Mouse (Mus musculus): ENCODE results near the gene Fam181a.

The Fam181a gene

GRCm38 (mm10) chr12:103310744-103311267 is at the start of gene Fam181a:
Gene Fam181a, plus strand, starts transcription at chr12:103310975.
- no peak for DNase-seq

- DNase-seq, result peak; percentile 36
Measured at GRCm38 (mm10) chr12:103262017-103262865, 48.5 kb upstream of the Fam181a start.

- no peak for DNase-seq
Measured at GRCm38 (mm10) chr12:103266605-103267004, 44.2 kb upstream of the Fam181a start.

- no peak for DNase-seq
Measured at GRCm38 (mm10) chr12:103272176-103272575, 38.6 kb upstream of the Fam181a start.

- DNase-seq, result no peak
Measured at GRCm38 (mm10) chr12:103273051-103273450, 37.7 kb upstream of the Fam181a start.

- no peak for DNase-seq
Measured at GRCm38 (mm10) chr12:103273732-103274131, 37.0 kb upstream of the Fam181a start.

- no peak for DNase-seq
Measured at GRCm38 (mm10) chr12:103276422-103276821, 34.4 kb upstream of the Fam181a start.

GRCm38 (mm10) chr12:103281491-103281890 is 29.3 kb upstream of the Fam181a start:
- DNase-seq, result no peak

GRCm38 (mm10) chr12:103281912-103282311 is 28.9 kb upstream of the Fam181a start:
- DNase-seq, result peak; percentile 49

GRCm38 (mm10) chr12:103282936-103283335 is 27.8 kb upstream of the Fam181a start:
- DNase-seq, result no peak

- no peak for DNase-seq
Measured at GRCm38 (mm10) chr12:103283411-103283810, 27.4 kb upstream of the Fam181a start.

- no peak for DNase-seq
Measured at GRCm38 (mm10) chr12:103287276-103287675, 23.5 kb upstream of the Fam181a start.

- no peak for DNase-seq
Measured at GRCm38 (mm10) chr12:103292366-103292765, 18.4 kb upstream of the Fam181a start.

GRCm38 (mm10) chr12:103296292-103296691 is 14.5 kb upstream of the Fam181a start:
- no peak for DNase-seq

- no peak for DNase-seq
Measured at GRCm38 (mm10) chr12:103300493-103300892, 10.3 kb upstream of the Fam181a start.

- DNase-seq, result peak; percentile 74
Measured at GRCm38 (mm10) chr12:103301645-103302044, 9.1 kb upstream of the Fam181a start.

GRCm38 (mm10) chr12:103302960-103303359 is 7.8 kb upstream of the Fam181a start:
- DNase-seq, result no peak

- DNase-seq, result peak; percentile 36
Measured at GRCm38 (mm10) chr12:103306224-103306623, 4.6 kb upstream of the Fam181a start.

GRCm38 (mm10) chr12:103306720-103307119 is 4.1 kb upstream of the Fam181a start:
- peak; percentile 63 for DNase-seq

- peak; percentile 75 for DNase-seq
Measured at GRCm38 (mm10) chr12:103311921-103312320, 1.1 kb downstream of the Fam181a start.

GRCm38 (mm10) chr12:103313274-103313673 is 2.5 kb downstream of the Fam181a start:
- DNase-seq, result no peak

GRCm38 (mm10) chr12:103313871-103314639 is 3.3 kb downstream of the Fam181a start:
- DNase-seq, result peak; percentile 45

GRCm38 (mm10) chr12:103314640-103315361 is 4.0 kb downstream of the Fam181a start:
- no peak for DNase-seq
